Mouse (Mus musculus): Measurements from ENCODE around the gene Gcm2. TPM values are rescaled to one million over a fixed set of nuclear protein-coding genes. Genes with fewer than 3 reads are reported as not detected.

The Gcm2 gene
- total RNA-seq, 2 experiments from 2014 or later, result not detected

- intact Hi-C loops (cut with DNase I; ENCODE audit: low total_unique reads), result no loop called here
These were observed 25.7 kb downstream of the Gcm2 start for GRCm38 (mm10) chr13:41085140-41085539.

GRCm38 (mm10) chr13:41084521-41084920, 26.3 kb downstream of the Gcm2 start:
- intact Hi-C loops (cut with DNase I; ENCODE audit: low total_unique reads), result no loop called here
- DNase-seq, result no peak

More at GRCm38 (mm10) chr13:41085140-41085539, 25.7 kb downstream of the Gcm2 start:
- DNase-seq, result no peak

- no peak for DNase-seq
- intact Hi-C loops (cut with DNase I; ENCODE audit: low total_unique reads), result no loop called here
These were observed 30.1 kb downstream of the Gcm2 start for GRCm38 (mm10) chr13:41080700-41081099.

- DNase-seq, result no peak
- intact Hi-C loops (cut with DNase I; ENCODE audit: low total_unique reads), result no loop called here
These were observed 31.0 kb downstream of the Gcm2 start for GRCm38 (mm10) chr13:41079859-41080258.

GRCm38 (mm10) chr13:41079421-41079780, 31.4 kb downstream of the Gcm2 start, which contains the start of gene Mak:
Mak (minus strand) TSS chr13:41079706.
- no peak for DNase-seq
- intact Hi-C loops (cut with DNase I; ENCODE audit: low total_unique reads), result no loop called here

GRCm38 (mm10) chr13:41078690-41079420, 32.0 kb downstream of the Gcm2 start:
- no peak for DNase-seq
- intact Hi-C loops (cut with DNase I; ENCODE audit: low total_unique reads), result no loop called here

- no peak for DNase-seq
- intact Hi-C loops (cut with DNase I; ENCODE audit: low total_unique reads), result no loop called here
These were observed 32.9 kb downstream of the Gcm2 start for GRCm38 (mm10) chr13:41077921-41078320.

GRCm38 (mm10) chr13:41073819-41074218, 37.0 kb downstream of the Gcm2 start:
- intact Hi-C loops (cut with DNase I; ENCODE audit: low total_unique reads), result no loop called here
- no peak for DNase-seq

- DNase-seq, result no peak
- intact Hi-C loops (cut with DNase I; ENCODE audit: low total_unique reads), result no loop called here
These were observed 39.2 kb downstream of the Gcm2 start for GRCm38 (mm10) chr13:41071617-41072016.

GRCm38 (mm10) chr13:41067618-41068017, 43.2 kb downstream of the Gcm2 start:
- no peak for DNase-seq
- intact Hi-C loops (cut with DNase I; ENCODE audit: low total_unique reads), result no loop called here

GRCm38 (mm10) chr13:41051965-41052364, 58.9 kb downstream of the Gcm2 start:
- intact Hi-C loops (cut with DNase I; ENCODE audit: low total_unique reads), result no loop called here
- DNase-seq, result no peak

Other genes starting within 250 kb of the Gcm2 start
- gene Pak1ip1, start 110.0 kb downstream of the Gcm2 start, total RNA-seq (2021), result 10 to 100 TPM; 23.2 to 26.0 TPM
- 10 to 100 TPM; 70.5 to 72.3 TPM for gene Tmem14c, start 94.7 kb downstream of the Gcm2 start, total RNA-seq (2021)
- gene Mak, start 31.3 kb downstream of the Gcm2 start, total RNA-seq (2021), result not detected
- not detected for gene Sycp2l, start 3.3 kb upstream of the Gcm2 start, total RNA-seq (2021)
- under 1 TPM; 0.16 to 0.18 TPM for gene Elovl2, start 109.4 kb upstream of the Gcm2 start, total RNA-seq (2021)
- 10 to 100 TPM; 24.5 to 26.6 TPM for gene Smim13, start 138.8 kb upstream of the Gcm2 start, total RNA-seq (2021)
- gene Gm17364, start 162.9 kb upstream of the Gcm2 start, total RNA-seq (2021), result not detected

Data from gastrocnemius, postnatal 14 days (tissue).